Mouse (Mus musculus) neural tube, embryonic 12.5 days (tissue): ENCODE data around the gene Sema4d. TPM values are rescaled to one million over a fixed set of nuclear protein-coding genes. Genes with fewer than 3 reads are reported as not detected.

Experiments used
- ATAC-seq: fragments of 200-750 bp; cut with Nextera tagmentation; 2 replicates; pipeline ENCODE4 v1.8.0; 2017; ENCODE audit warnings: low read depth, mild to moderate bottlenecking, moderate TSS enrichment, moderate library complexity; ENCODE audit not compliant: low FRiP score
- H3K27ac ChIP-seq: fragments of 300-500 bp; sonication (generic); 2 replicates; pipeline ENCODE4 v1.5.1; 2016
- H3K27me3 ChIP-seq: fragments of 300-500 bp; sonication (generic); replicated peaks from 2 replicates; pipeline ENCODE4 v1.6.1; 2016; ENCODE audit warnings: mild to moderate bottlenecking
- H3K36me3 ChIP-seq: fragments of 300-500 bp; sonication (generic); 2 replicates; pipeline ENCODE4 v1.6.1; 2016; ENCODE audit warnings: mild to moderate bottlenecking
- H3K4me1 ChIP-seq: fragments of 300-500 bp; sonication (generic); 2 replicates; pipeline ENCODE4 v1.6.1; 2016
- H3K4me2 ChIP-seq: fragments of 300-500 bp; sonication (generic); replicated peaks from 2 replicates; pipeline ENCODE4 v1.6.1; 2016; ENCODE audit warnings: mild to moderate bottlenecking
- H3K4me3 ChIP-seq: fragments of 300-500 bp; sonication (generic); 2 replicates; pipeline ENCODE4 v1.5.1; 2016
- H3K9ac ChIP-seq: fragments of 300-500 bp; sonication (generic); 2 replicates; pipeline ENCODE4 v1.6.1; 2016; ENCODE audit warnings: mild to moderate bottlenecking
- H3K9me3 ChIP-seq: fragments of 300-500 bp; sonication (generic); 2 replicates; pipeline ENCODE4 v1.6.1; 2016; ENCODE audit warnings: mild to moderate bottlenecking
- WGBS: fragments of 180-500 bp; shearing (Covaris S2); methylation state at CpG from one replicate; pipeline ENCODE4 v1.1.7; 2016; 5-methylcytosine and 5-hydroxymethylcytosine counted together
- microRNA-seq: library from miRNA; unstranded; fragments of <30 nt; microRNA quantifications from one replicate; pipeline ENCODE4, GENCODE M21; 2017
- polyA plus RNA-seq: library from polyadenylated mRNA; unstranded; fragments of >200 nt; fragmentation: Nextera tagmentation; extraction: Ambion mirVana; gene quantifications from 2 replicates; pipeline ENCODE4 v1.2.1, GENCODE M21; 2016

Sema4d gene
- polyA plus RNA-seq, 1 experiment from 2014 or later = 9.9 TPM

GRCm38 (mm10) chr13:51647770-51648169, 145.8 kb downstream of the Sema4d start:
- H3K9me3 ChIP-seq = no peaks in the 10 kb centered on the region
- peaks cover 3% of the 10 kb centered on the region; the same call in 1 of the 2 replicates for H3K36me3 ChIP-seq
- H3K27ac ChIP-seq = no peak overlapping the region
- ATAC-seq = no peak
- peaks cover 18% of the 10 kb centered on the region for H3K4me1 ChIP-seq
- no peaks in the 10 kb centered on the region for H3K27me3 ChIP-seq
- peak overlapping the region; percentile 79 for H3K4me2 ChIP-seq
- 98% methylated on average over 3 of the region's 3 CpGs for WGBS
- no peak overlapping the region for H3K9ac ChIP-seq
- H3K4me3 ChIP-seq = no peak overlapping the region

GRCm38 (mm10) chr13:51646362-51647027, 147.1 kb downstream of the Sema4d start:
- no peaks in the 10 kb centered on the region for H3K9me3 ChIP-seq
- no peaks in the 10 kb centered on the region for H3K27me3 ChIP-seq
- peaks cover 18% of the 10 kb centered on the region for H3K4me1 ChIP-seq
- H3K4me2 ChIP-seq = peak overlapping the region; percentile 79
- peak overlapping the region; percentile 1; the same call in 1 of the 2 replicates for H3K9ac ChIP-seq
- peaks cover 3% of the 10 kb centered on the region; the same call in 1 of the 2 replicates for H3K36me3 ChIP-seq
- H3K4me3 ChIP-seq = peak overlapping the region; percentile 76
- 26% methylated on average over 3 of the region's 3 CpGs for WGBS
- no peak overlapping the region for H3K27ac ChIP-seq
- no peak for ATAC-seq

GRCm38 (mm10) chr13:51645872-51646271, 147.7 kb downstream of the Sema4d start:
- Histone ChIP-seq H3K4me1 (peaks cover 13% of the 10 kb centered on the region), H3K9ac (peak overlapping the region; percentile 78), H3K4me3 (peak overlapping the region; percentile 76), H3K27me3 (no peaks in the 10 kb centered on the region), H3K36me3 (peaks cover 3% of the 10 kb centered on the region; the same call in 1 of the 2 replicates), H3K27ac (no peak overlapping the region), H3K9me3 (no peaks in the 10 kb centered on the region), H3K4me2 (peak overlapping the region; percentile 79)
- no peak for ATAC-seq
- WGBS = 0% methylated on average over 7 of the region's 7 CpGs

- ATAC-seq = peak; percentile 98
- WGBS = under 1% methylated on average over 83 of the region's 83 CpGs
- no peaks in the 10 kb centered on the region for H3K27me3 ChIP-seq
These were observed 148.4 kb downstream of the Sema4d start, which contains the start of gene Cks2 for GRCm38 (mm10) chr13:51644829-51645789. Cks2 (plus strand) TSS chr13:51645232.

GRCm38 (mm10) chr13:51643924-51644828, 149.4 kb downstream of the Sema4d start:
- ATAC-seq = peak; percentile 19
- Histone ChIP-seq H3K9me3 (no peaks in the 10 kb centered on the region), H3K27me3 (no peaks in the 10 kb centered on the region), H3K4me3 (peak overlapping the region; percentile 76), H3K36me3 (no peaks in the 10 kb centered on the region), H3K27ac (no peak overlapping the region), H3K4me1 (peaks cover 12% of the 10 kb centered on the region), H3K9ac (peak overlapping the region; percentile 52), H3K4me2 (peak overlapping the region; percentile 79)
- WGBS = 52% methylated on average over 20 of the region's 20 CpGs

More at GRCm38 (mm10) chr13:51644829-51645789, 148.4 kb downstream of the Sema4d start, which contains the start of gene Cks2:
- no peaks in the 10 kb centered on the region for H3K9me3 ChIP-seq
- peak within 1 kb of the TSS; percentile 76 for H3K4me3 ChIP-seq
- peaks cover 3% of the 10 kb centered on the region; the same call in 1 of the 2 replicates for H3K36me3 ChIP-seq
- H3K9ac ChIP-seq = peak within 1 kb of the TSS; percentile 78
- H3K27ac ChIP-seq = no peak within 1 kb of the TSS
- H3K4me2 ChIP-seq = peak within 1 kb of the TSS; percentile 79
- peaks cover 12% of the 10 kb centered on the region for H3K4me1 ChIP-seq

GRCm38 (mm10) chr13:51642171-51642778, 151.3 kb downstream of the Sema4d start:
- no peak overlapping the region for H3K4me2 ChIP-seq
- no peak overlapping the region for H3K27ac ChIP-seq
- no peak overlapping the region for H3K9ac ChIP-seq
- 40% methylated on average over 11 of the region's 11 CpGs for WGBS
- ATAC-seq = no peak
- H3K4me3 ChIP-seq = no peak overlapping the region
- peaks cover 11% of the 10 kb centered on the region for H3K4me1 ChIP-seq
- H3K9me3 ChIP-seq = no peaks in the 10 kb centered on the region
- no peaks in the 10 kb centered on the region for H3K36me3 ChIP-seq
- no peaks in the 10 kb centered on the region for H3K27me3 ChIP-seq

GRCm38 (mm10) chr13:51641424-51641823, 152.1 kb downstream of the Sema4d start:
- Histone ChIP-seq H3K9me3 (no peaks in the 10 kb centered on the region), H3K4me3 (no peak overlapping the region), H3K4me2 (no peak overlapping the region), H3K27me3 (no peaks in the 10 kb centered on the region), H3K36me3 (no peaks in the 10 kb centered on the region), H3K27ac (no peak overlapping the region), H3K4me1 (0 out of 2 replicates have a peak, but pooled peaks cover 3% of the 10 kb centered on the region), H3K9ac (no peak overlapping the region)
- no peak for ATAC-seq
- WGBS = 88% methylated on average over 3 of the region's 3 CpGs

- ATAC-seq = no peak
- Histone ChIP-seq H3K9ac (no peak overlapping the region), H3K27ac (no peak overlapping the region), H3K4me1 (no peaks in the 10 kb centered on the region), H3K36me3 (no peaks in the 10 kb centered on the region), H3K27me3 (no peaks in the 10 kb centered on the region), H3K4me3 (no peak overlapping the region), H3K9me3 (no peaks in the 10 kb centered on the region), H3K4me2 (no peak overlapping the region)
- WGBS = 90% methylated on average over 4 of the region's 4 CpGs
These were observed 154.6 kb downstream of the Sema4d start for GRCm38 (mm10) chr13:51638958-51639357.

Small RNAs within 50 kb of the gene (microRNA-seq; reads per million reads assigned to microRNA genes)
- not detected for gene Gm23566

Other genes with a start within 250 kb of the Sema4d start
- 4.5 and 5.4 TPM in 2 replicates for gene Shc3, start 224.3 kb downstream of the Sema4d start, polyA plus RNA-seq
- 177 and 181 TPM in 2 replicates for gene Cks2, start 148.5 kb downstream of the Sema4d start, polyA plus RNA-seq
- 25.9 and 33.3 TPM in 2 replicates for gene Secisbp2, start 142.1 kb downstream of the Sema4d start, polyA plus RNA-seq
- 237 and 261 TPM in 2 replicates for gene Gadd45g, start 52.9 kb upstream of the Sema4d start, polyA plus RNA-seq